Mouse (Mus musculus) liver, embryonic 13.5 days (tissue): Measurements from ENCODE around the gene Itga8. TPM values are rescaled to one million over a fixed set of nuclear protein-coding genes. Genes with fewer than 3 reads are reported as not detected.

Experiments used
- ATAC-seq: fragments of 200-750 bp; cut with Nextera tagmentation; 2 replicates; pipeline ENCODE4 v1.8.0; 2017; ENCODE audit warnings: low read depth, mild to moderate bottlenecking, moderate number of reproducible peaks, moderate library complexity
- DNase-seq: peaks from one replicate; pipeline ENCODE4 v3.0.0; 2022
- H3K27ac ChIP-seq: fragments of 300-500 bp; sonication (generic); 2 replicates; pipeline ENCODE4 v1.5.1; 2015; ENCODE audit warnings: moderate library complexity, mild to moderate bottlenecking, inconsistent platforms
- H3K27me3 ChIP-seq: fragments of 300-500 bp; sonication (generic); 2 replicates; pipeline ENCODE4 v1.6.1; 2015; ENCODE audit warnings: mild to moderate bottlenecking, inconsistent platforms
- H3K36me3 ChIP-seq: fragments of 300-500 bp; sonication (generic); 2 replicates; pipeline ENCODE4 v1.6.1; 2015; ENCODE audit warnings: mild to moderate bottlenecking, inconsistent platforms
- H3K4me1 ChIP-seq: fragments of 300-500 bp; sonication (generic); replicated peaks from 2 replicates; pipeline ENCODE4 v1.6.1; 2015; ENCODE audit warnings: inconsistent platforms
- H3K4me2 ChIP-seq: fragments of 300-500 bp; sonication (generic); 2 replicates; pipeline ENCODE4 v1.6.1; 2015; ENCODE audit warnings: inconsistent platforms, mild to moderate bottlenecking, moderate library complexity
- H3K4me3 ChIP-seq: fragments of 300-500 bp; sonication (generic); replicated peaks from 2 replicates; pipeline ENCODE4 v1.5.1; 2015; ENCODE audit warnings: mild to moderate bottlenecking, inconsistent platforms
- H3K9ac ChIP-seq: fragments of 300-500 bp; sonication (generic); 2 replicates; pipeline ENCODE4 v1.6.1; 2015; ENCODE audit warnings: mild to moderate bottlenecking, inconsistent platforms
- H3K9me3 ChIP-seq: fragments of 300-500 bp; sonication (generic); replicated peaks from 2 replicates; pipeline ENCODE4 v1.6.1; 2016; ENCODE audit warnings: inconsistent platforms
- WGBS: fragments of 180-500 bp; shearing (Covaris S2); methylation state at CpG from one replicate; pipeline ENCODE4 v1.1.7; 2015; ENCODE audit not compliant: insufficient replicate concordance; 5-methylcytosine and 5-hydroxymethylcytosine counted together
- polyA plus RNA-seq: library from polyadenylated mRNA; unstranded; fragments of >200 nt; fragmentation: Nextera tagmentation; extraction: Ambion mirVana; gene quantifications from 2 replicates; pipeline ENCODE4 v1.2.1, GENCODE M21; 2015

Itga8 gene
- polyA plus RNA-seq, 1 experiment from 2014 or later = 2.3 TPM

DNA sequence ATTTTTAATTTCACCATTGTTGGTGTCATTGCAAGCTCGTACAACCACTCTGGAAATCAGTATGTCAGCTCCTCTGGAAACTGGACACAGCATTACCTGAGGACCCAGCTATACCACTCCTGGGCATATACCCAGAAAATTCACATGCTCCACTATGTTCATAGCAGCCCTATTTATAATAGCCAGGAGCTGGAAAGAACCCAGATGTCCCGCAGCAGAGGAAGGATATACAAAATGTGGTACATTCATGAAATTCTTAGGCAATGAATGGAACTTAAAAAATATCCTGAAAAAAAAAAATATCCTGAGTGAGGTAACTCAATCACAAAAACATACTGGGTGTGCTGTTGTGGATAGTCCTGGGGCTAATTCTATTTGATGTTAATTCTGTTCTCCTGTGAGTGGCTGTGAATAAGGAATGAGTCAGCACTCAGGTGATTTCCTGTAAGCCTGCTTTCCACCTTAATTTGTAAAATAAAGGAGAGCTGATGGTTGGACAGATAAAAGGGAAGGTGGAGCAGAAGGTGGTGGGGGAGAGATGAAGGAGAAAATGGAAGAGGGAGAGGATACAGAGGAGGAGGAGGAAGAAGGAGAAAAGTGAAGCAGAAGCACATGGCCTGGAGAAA lies 224.3 kb downstream of the Itga8 start:
- 65% methylated on average over 2 of the region's 2 CpGs for WGBS
- Histone ChIP-seq H3K27ac (no peak overlapping the region), H3K27me3 (no peaks in the 10 kb centered on the region), H3K4me3 (no peak overlapping the region), H3K36me3 (no peaks in the 10 kb centered on the region), H3K4me2 (no peak overlapping the region), H3K4me1 (no peaks in the 10 kb centered on the region), H3K9me3 (no peaks in the 10 kb centered on the region), H3K9ac (no peak overlapping the region)
- no peak for ATAC-seq
- no peak for DNase-seq

DNA sequence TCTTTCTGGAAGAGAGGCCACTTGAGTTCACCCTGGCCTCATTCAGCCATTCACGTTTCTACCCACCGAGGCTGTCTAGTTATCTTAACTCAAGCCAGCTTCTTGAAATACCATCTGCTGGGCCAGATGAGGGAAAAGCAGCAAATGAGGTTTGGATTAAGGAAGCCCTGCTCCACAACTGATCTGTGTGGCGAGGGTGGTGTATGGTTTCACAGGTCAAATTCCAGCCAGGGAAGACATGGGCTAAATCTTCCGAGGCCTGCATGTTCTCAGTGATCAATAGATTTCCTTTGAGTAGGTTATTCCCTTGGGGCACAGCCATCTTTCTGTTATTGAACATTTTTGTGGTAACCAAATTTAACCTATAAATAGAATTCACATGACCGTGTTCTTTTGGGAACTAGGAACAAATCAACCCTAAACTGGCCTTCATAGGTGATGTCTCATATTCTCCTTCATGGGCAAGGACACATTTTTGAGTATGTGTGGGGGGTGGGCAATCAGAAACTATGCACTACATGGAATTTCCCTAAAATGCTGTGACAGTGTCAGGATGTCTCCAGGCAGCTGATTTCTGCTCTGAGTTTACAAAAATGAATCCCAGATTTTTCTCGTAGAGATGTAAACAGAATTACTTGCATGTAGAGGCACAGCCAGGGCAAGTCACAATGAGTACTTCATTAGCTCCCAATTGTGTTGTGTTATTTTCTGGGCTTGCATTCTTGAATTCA lies 235.9 kb downstream of the Itga8 start:
- H3K4me2 ChIP-seq = no peak overlapping the region
- WGBS = 50% methylated on average over 6 of the region's 6 CpGs
- DNase-seq = no peak
- H3K4me3 ChIP-seq = no peak overlapping the region
- H3K9me3 ChIP-seq = no peaks in the 10 kb centered on the region
- no peaks in the 10 kb centered on the region for H3K27me3 ChIP-seq
- no peak for ATAC-seq
- H3K9ac ChIP-seq = no peak overlapping the region
- H3K36me3 ChIP-seq = no peaks in the 10 kb centered on the region
- H3K4me1 ChIP-seq = no peaks in the 10 kb centered on the region
- H3K27ac ChIP-seq = no peak overlapping the region

DNA sequence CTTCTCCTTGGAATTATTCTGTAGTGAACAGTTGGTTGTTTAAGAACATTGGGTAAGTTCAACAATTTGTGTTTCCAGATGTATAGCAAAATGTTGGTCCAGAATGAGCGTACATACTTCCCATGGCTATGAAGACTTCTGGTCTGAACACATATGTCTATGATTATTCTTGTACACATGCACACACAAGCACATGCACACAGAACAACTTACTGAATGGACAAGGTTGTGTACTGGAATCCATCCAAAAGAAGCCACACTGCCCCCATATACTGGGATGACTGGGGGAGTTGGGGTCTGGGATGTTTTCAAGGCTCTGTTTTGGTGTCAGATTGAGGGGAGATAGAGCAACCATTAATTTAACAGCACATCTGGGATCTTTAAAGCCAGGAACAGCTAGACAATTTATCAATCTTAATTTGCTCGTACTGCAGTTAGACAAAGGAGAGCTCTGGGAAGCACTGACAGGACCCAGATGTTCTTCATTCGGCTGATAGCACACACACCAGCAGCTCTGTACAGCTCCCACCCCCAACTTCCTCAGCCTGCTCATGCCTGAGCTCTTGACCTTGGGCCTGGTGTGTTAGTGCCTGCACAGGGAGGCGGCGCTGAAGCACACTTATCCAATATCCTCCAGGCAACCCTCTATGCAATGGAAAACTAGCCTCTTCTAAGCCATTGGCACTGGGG lies 241.5 kb downstream of the Itga8 start:
- WGBS = 51% methylated on average over 5 of the region's 5 CpGs

More for the DNA sequence above, 241.5 kb downstream of the Itga8 start:
- H3K4me1 ChIP-seq = no peaks in the 10 kb centered on the region
- H3K4me2 ChIP-seq = no peak overlapping the region
- no peaks in the 10 kb centered on the region for H3K9me3 ChIP-seq
- H3K36me3 ChIP-seq = no peaks in the 10 kb centered on the region
- no peak for DNase-seq
- no peaks in the 10 kb centered on the region for H3K27me3 ChIP-seq
- H3K9ac ChIP-seq = no peak overlapping the region
- H3K4me3 ChIP-seq = no peak overlapping the region
- ATAC-seq = no peak
- H3K27ac ChIP-seq = no peak overlapping the region

Other genes starting within 250 kb of the Itga8 start
- 21.7 and 25.2 TPM in 2 replicates for gene Mindy3, start 117.5 kb upstream of the Itga8 start, polyA plus RNA-seq